Mouse (Mus musculus): Measurements from ENCODE around the gene Txn2.

GRCm38 (mm10) chr15:77873564-77873963, 55.2 kb downstream of the Txn2 start:
- TF ChIP-seq CTCF (IDR thresholded peaks at IDR 0.05): no peak
- no peak for TF ChIP-seq EP300 (IDR thresholded peaks at IDR 0.05; ENCODE audit: insufficient read depth, low read depth, low read length)

Measured in heart, adult 2 months (tissue).